Mouse (Mus musculus) brain, embryonic 18.5 days (tissue): Measurements from ENCODE around the gene Cdkl1.

Experiments
- DNase-seq: peaks from one replicate; pipeline ENCODE4 v3.0.0-alpha.2; 2012; ENCODE audit warnings: low read depth, low spot score

Gene Cdkl1

DNA sequence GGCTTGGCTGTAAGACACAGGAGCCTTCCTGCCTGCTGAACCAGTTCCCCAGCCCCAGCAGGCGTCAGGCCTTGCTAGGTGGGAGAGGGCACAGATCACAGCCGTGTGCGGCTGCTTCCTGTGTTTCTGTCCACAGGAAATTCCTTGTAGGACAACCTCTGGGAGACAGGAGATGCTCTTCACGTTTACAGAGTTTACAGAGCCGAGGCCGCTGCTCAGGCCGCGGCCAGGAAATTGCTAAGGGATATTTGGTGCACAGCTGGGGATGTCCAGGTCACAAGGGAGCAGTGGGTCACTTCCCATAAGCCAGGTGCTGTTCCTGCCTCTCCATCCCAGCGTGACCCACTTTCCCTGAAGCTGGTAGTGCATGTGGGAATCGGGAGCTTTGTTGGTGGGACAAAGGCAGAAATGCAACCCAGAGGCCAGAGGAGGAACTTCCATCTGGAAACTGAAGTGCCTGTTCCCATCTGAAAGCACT lies 39.2 kb downstream of the Cdkl1 start:
- no peak for DNase-seq

GRCm38 (mm10) chr12:69744138-69744537 lies 46.9 kb downstream of the Cdkl1 start:
- DNase-seq: no peak

- DNase-seq: no peak
Observed at GRCm38 (mm10) chr12:69741965-69742364, 49.1 kb downstream of the Cdkl1 start.

GRCm38 (mm10) chr12:69733923-69734322 lies 57.1 kb downstream of the Cdkl1 start:
- DNase-seq: no peak

- DNase-seq: no peak
Observed at GRCm38 (mm10) chr12:69733518-69733917, 57.5 kb downstream of the Cdkl1 start.

GRCm38 (mm10) chr12:69732221-69732620 lies 58.8 kb downstream of the Cdkl1 start:
- no peak for DNase-seq

- no peak for DNase-seq
Observed at GRCm38 (mm10) chr12:69730306-69730705, 60.8 kb downstream of the Cdkl1 start.

GRCm38 (mm10) chr12:69729246-69729645 lies 61.8 kb downstream of the Cdkl1 start:
- DNase-seq: no peak

- peak; percentile 79 for DNase-seq
Observed at GRCm38 (mm10) chr12:69724711-69725460, 66.2 kb downstream of the Cdkl1 start, which contains the start of the genes L2hgdh and Atp5s. TSS of gene L2hgdh (minus strand) at chr12:69724873. TSS of gene Atp5s (plus strand) at chr12:69724950.

DNA sequence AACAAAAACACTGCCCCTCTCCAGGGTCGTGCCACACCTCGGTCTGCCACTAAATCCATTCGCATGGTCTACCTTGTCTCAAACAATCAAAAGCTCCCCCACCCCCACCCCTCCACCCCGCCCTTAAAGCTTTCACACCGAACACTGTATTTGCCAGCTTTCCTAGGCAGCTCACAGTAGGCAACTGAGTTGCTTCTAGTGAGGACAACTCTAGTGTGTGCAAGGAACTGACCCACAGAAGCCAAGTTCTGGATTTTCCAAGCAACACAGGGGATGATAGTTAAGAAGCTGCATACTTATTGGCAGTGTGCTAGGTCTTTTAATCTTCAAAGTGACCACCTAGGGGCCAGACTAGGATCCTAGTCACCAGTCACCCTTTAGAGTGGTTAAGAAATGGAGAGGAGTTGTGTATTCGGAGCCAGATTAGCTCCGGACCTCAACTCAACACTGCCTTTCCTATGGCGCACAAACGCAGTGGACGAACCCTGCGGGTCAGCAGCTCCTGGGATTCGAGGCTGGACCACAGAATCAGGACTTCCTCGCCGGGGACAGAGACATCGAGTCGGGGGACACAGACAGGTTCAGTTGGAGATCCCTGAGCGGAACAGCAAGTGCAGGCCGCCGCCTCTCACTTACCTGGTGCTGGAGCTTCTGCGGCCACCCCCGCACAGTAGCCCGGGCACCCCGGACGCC lies 66.9 kb downstream of the Cdkl1 start:
- DNase-seq: no peak

GRCm38 (mm10) chr12:69723376-69723775 lies 67.7 kb downstream of the Cdkl1 start:
- DNase-seq: no peak

DNA sequence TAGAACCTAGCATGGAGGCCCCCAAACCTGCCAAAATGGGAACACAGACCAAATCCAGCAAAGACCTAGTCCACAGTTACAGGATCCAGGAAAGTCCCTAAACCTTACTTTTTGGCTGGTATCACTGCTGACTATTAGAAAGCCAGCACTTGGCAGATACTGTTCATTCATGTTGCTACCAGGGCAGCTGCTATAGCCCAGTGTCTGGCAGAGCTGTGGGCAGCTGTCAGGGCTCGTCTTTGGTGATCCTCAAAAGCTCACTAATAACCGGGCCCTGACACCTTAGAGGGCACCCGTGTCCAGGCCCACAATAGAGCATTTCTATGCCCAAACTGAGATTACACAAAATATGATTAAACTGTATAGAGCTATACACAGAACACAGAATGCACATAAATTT lies 68.2 kb downstream of the Cdkl1 start:
- DNase-seq: no peak

GRCm38 (mm10) chr12:69713628-69714027 lies 77.4 kb downstream of the Cdkl1 start:
- no peak for DNase-seq

- no peak for DNase-seq
Observed at GRCm38 (mm10) chr12:69704799-69705458, 86.1 kb downstream of the Cdkl1 start.

- no peak for DNase-seq
Observed at GRCm38 (mm10) chr12:69698352-69698751, 92.7 kb downstream of the Cdkl1 start.
